Mouse (Mus musculus): ENCODE measurements at regions not wholly inside any gene's neighbourhood (a gene's known extent, or its start where the extent isn't known, plus 50 kb on each side); places are given as distances from the start of the nearest gene placed in this dataset.
"Not testable (repeated sequence)": the region's sequence is repeated elsewhere in the genome, so short reads cannot be mapped to it uniquely, and the experiment has no call there.

DNA sequence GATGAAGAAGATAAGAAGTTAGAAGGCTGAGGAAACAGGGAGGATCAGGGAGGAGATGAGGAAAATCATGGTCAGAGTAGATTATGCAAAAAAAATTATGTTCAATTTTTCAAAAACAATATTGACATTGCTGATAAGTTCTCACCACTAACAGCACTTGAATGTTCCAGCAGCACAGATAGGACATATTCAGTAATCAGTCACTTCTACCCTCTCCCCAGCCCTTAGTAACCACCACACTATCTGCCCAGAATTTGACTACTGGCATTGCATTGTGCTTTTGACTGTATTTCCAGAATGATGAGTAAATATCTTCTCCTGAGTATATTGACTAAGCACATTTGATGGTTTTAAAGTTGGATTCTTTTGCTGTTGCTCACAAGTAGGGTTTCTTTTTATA is 140.5 kb downstream of the Cdca7 start:
- DNase-seq = no peak

DNA sequence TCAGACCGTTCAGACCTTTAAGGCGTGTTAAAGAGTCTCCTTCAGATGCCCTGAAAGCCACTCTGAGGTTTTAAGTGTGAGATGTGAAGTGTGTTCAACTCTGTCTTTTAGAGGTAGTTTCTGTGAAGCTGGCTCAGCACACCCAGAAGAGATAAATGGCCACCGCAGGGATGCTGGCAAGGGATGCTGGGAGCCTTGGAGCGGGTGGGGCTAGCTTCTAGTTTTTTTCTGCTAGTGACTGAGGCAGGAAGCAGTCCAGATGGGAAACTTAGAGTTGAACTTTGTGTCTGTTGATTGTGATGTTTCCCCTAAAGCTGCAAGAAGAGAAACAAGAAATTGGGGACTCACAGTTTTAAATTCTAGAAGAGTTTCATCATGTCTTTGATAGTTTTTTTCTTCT is 143.5 kb downstream of the Cdca7 start:
- no peak for DNase-seq

GRCm38 (mm10) chr2:72620182-72620652 is 144.3 kb downstream of the Cdca7 start:
- DNase-seq = no peak

DNA sequence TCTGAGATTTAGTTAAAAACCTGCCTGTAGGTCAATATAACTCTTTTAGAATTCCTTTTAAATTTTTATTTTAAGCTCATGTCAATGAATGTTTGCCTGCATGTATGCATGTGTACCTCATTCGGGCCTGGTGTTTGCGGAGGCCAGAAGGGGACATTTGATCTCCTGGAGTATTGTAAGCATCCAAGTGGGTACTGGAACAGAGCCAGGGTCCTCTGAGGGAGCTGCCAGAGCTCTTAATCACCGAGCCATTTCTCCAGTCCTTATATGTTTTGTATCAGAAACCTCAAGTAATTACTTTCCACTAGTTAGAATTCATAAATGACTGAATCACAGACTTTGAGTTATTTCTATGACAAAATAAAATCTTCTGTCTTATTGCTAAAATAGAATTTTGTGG is 152.0 kb downstream of the Cdca7 start:
- DNase-seq = no peak

DNA sequence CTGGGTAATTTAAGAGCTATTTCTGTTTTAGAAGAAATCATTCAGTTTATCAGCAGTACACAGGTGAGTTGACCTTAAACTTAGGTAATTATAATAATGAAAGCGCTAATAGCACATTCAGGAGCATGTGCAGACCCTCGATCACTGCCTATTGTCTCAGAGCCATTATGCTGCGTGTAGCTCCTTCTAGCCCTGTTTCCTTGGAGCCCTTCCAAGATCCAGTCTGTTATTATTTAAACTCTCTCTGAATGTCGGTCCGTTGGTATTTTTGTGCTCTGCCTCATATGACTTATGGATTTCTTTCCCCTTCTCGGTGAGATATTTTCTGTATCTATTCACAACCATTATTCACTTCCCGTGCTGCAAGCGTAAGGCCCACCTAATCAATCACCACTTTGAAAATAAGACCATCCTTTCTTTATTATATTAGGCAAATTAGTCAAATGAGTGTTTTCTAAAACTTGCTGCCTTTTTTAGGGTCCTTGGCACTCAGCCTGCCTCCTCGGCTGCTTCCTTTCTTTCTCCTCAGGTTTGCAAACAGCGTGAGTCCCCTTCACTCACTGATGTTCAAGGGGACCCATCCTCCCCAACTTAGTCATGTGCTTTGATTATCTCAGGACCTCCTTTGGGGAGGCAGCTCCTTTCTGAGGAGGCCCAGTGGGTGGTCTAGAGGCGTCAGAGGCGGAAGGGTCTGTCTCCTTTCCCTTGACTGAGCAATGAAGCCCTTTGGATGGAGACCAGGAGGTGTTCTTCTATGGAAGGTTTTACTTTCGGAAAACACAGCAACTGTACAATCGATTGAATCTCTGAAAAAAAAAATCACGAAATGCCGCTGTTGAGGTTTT is 152.9 kb downstream of the Cdca7 start:
- no peak for DNase-seq

- no peak for DNase-seq
Observed at GRCm38 (mm10) chr2:72629691-72630461, 153.9 kb downstream of the Cdca7 start.

- no peak for DNase-seq
Observed at GRCm38 (mm10) chr2:72637881-72638620, 162.1 kb downstream of the Cdca7 start.

DNA sequence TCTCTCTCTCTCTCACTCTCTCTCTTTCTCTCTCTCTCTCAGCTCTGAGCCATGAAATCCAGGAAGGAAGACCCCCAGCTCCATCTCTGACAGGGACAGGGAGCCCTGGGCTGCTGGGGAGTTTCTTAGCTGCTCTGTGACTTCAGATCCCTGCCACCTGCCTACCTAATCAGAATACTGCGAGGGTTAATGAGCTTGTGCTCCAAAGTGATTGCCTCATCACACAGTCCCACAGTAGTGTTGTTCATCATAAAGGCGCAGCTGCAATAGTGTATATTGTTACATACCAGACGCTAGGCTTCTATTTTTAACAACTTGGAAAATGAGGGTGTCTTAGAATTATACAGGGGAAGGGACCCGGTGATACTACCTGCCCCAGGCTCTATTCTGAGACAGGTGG is 163.1 kb downstream of the Cdca7 start:
- no peak for DNase-seq

DNA sequence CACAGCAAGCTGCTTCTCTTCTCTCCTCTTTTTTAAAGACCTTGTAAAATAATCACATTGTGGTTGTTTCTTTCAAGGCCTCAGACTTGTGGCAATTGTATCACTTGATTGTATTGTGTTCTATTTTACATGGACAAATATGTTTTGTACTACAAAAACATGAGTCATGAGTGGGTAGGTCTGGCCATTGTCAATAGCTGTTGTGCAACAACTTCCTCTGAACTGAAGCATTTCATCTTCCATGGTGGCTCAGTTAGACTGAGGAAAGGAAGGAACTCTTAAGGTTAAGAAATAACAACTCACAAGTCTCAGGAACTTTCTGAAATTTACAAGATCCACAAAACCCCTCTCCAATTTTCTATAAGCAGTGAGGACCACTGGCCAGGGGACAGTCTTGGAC is 165.3 kb downstream of the Cdca7 start:
- DNase-seq = no peak

DNA sequence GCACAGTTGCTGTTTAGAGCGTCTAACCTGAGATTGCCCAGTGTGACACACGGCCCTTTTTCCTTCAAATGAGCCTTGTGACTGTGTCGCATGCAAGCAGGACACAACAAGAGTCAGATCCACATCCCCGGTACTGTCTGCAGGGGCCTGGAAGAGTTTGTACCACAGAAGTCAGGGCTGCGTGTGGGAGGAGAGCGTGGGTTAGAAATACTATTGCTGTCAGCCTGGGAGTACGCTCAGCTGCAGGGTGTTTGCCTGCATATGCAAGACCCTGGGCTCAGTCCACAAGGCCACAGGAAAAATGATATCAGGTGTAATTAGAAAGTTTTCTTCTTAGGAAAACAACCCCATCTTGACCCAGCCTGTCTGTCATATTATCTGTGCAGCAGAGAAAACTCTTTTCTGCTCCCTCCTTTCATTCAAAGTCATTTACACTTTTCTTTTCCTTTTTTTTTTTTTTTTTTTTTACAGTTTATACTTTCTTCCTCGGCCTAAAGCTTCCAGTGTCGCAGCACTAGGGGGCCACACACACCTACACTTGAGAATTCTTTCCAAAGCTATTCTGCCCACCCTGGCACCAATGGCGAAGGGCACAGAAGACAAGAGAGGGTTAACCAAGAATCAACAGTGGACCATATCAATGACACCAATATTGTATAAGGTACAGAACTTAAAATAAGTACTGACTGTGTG is 168.3 kb downstream of the Cdca7 start:
- DNase-seq = no peak

GRCm38 (mm10) chr2:72647642-72648041 is 171.7 kb downstream of the Cdca7 start:
- DNase-seq = no peak

DNA sequence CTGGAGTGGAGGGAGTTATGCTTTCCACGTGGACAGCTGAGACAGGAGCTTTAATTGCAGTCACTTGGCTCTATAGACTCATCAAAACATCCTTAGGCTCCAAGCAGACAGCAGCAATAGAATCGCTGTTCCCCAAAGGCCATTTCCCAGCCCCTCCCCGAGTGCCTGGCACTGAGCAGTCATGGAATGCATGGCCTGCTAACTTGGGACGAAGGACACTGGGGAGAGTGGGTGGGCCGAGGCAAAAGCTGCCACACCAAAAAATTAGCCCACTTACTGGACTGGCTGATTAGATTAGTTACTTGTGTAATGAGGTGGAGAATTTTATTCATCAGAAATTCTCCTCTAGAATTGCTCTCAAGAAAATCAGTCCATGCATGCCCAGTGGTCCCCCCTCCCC is 172.3 kb downstream of the Cdca7 start:
- no peak for DNase-seq

DNA sequence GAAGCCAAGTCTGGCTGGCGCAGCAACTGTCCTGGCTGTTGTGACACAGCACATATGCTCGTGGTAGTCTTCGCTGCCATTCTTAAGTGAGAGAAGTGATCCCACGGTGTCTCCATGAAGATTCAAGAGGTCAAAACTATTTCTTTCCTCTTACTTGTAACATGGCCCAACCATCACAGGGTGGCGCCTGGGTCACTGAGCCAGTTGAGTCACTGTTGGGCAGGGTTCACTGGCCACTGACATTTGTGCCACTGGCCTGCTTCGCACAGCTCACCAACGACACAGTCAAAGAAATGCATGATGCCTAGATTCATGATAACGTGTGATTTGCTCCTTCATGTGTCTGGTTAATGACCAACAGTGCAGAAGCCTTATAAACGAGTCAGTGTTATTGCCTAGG is 179.9 kb downstream of the Cdca7 start:
- DNase-seq = no peak

DNA sequence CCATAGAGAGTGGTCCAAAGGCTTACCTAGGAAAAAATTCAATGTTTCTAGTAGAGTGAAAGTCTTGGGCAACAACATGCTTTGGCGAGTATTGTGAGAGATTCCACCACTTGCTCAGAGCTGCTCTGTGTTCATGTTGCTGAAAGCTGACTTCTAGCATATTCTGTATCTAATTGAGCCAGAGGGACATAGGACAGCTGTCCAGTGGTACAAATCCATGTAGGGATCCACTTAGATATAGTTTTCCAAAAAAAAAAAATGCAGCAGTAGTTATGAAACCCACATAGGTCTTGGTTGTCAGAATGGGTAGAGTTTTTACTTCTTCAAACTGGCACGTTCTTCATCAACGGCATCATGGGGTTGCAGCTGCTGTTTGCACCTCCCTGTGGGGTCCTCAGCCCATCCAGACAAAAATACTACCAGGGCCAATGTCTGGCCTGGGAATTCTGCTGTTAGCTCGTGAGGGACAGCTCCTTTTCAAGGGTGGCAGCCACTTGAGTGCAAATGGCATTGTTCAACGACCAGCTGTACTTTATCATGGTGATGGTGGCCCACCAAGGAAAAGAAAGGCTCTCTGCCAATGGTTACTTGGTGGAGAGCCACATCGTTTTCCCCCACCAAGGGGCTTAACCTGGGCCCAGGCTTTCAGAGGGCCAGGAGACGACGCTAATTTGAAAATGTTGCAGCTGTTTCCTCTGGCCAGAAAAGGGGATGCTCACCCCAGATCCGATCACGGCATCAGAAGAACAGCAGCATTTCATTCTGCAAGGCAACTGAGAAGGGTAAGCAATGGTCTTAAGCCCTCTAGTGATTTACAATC is 181.4 kb downstream of the Cdca7 start:
- DNase-seq = no peak

DNA sequence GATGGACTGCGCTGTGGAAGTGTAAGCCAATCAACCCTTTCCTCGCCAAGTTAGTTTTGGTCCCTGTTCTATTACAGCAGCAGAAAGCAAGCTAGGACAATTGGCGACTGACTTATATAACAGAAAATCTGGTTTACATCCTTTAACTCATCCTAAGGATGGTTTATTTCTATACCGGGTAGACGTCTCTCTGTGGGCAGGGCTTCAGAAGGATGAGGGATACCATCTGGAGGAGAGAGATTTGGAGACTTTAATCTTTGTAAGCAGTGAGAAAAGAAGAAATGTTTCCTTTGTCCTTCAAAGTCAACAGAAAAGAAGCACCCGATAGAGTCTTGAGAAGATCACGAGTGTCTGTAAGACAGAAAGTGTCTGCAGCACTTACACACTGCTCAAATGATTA is 186.4 kb downstream of the Cdca7 start:
- DNase-seq = no peak

- DNase-seq = no peak
Observed at GRCm38 (mm10) chr2:72662979-72663780, 187.2 kb downstream of the Cdca7 start.

GRCm38 (mm10) chr2:72667396-72667795 is 191.4 kb downstream of the Cdca7 start:
- not testable (repeated sequence) for DNase-seq

DNA sequence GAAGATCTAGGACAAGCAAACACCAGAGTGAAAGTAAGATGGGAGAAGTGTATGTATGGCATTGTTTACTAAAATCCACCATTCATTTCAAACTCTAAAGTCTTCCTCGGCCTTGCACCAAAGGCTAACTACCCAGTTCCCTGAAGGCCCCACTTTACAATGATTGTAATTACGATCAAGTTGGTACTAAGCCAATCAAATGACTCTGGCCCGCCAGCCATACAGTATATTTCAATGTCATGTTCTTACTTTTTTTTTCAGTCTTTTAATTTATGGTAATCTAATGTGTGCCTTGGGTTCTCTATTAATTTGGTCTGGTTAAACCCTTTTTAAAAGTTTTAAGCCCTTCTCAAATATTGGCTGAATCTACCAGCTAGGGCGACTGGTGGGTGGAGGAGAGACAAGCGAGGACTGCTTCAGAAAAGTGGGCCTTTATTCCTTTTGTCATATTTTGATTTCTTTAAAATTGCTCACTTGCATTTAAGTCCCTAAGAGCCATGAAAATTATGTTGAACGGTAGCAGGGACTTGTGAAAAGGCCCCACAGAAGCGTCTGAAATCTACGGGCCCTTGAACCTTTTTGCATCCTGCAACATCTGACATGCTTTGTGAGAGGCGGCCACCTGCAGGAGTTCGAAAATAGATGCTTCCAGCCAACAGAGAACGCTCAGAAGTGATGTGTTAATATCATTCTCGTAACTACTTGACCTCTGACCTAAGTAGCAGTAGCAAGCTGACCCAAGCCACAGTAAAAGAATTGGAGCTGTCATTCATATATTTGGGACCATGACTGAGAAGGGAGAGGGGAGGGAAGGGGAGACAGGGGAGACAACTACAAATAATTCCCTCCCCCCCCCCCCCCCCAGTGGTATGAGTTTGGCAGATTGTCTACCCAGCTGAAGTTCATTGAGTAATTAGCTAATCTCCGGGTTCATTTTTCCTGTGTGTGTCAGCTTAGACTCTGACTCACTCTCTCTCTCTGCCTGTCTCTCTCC is 197.2 kb downstream of the Cdca7 start:
- DNase-seq = no peak

DNA sequence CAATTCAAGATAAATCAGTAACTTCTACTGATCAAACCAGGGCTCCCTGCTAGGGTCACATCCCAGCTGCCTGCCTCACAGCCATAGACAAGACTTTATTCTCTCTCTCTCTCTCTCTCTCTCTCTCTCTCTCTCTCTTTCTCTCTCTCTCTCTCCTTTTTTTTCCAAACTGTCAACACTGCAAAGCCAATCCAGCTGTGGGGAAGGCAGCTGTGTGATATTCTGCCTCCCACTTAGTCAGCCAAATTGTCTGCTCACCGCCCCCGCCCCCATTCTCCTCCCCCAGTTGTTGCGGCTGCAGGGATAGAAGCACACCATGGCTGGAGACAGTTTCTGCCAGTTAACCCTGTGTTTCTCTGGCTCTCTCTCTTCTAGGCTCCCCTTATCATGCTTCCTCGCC is 198.3 kb downstream of the Cdca7 start:
- no peak for DNase-seq

Measured in cerebellum, adult 11 months (tissue).